Mouse (Mus musculus) cerebellum, adult 8-10 months (tissue): ENCODE results near the gene Trpm3.

Experiments
- DNase-seq: peaks from one replicate; pipeline ENCODE4 v3.0.0; 2022

Trpm3 gene

GRCm38 (mm10) chr19:22503469-22503868 lies 364.6 kb downstream of the Trpm3 start:
- DNase-seq: no peak

GRCm38 (mm10) chr19:22518508-22518907 lies 379.7 kb downstream of the Trpm3 start:
- DNase-seq: no peak

GRCm38 (mm10) chr19:22527944-22528343 lies 389.1 kb downstream of the Trpm3 start:
- DNase-seq: no peak

GRCm38 (mm10) chr19:22542990-22543709 lies 404.3 kb downstream of the Trpm3 start:
- DNase-seq: no peak

GRCm38 (mm10) chr19:22552179-22552578 lies 413.3 kb downstream of the Trpm3 start:
- peak; percentile 79 for DNase-seq

GRCm38 (mm10) chr19:22554421-22554941 lies 415.6 kb downstream of the Trpm3 start:
- peak; percentile 80 for DNase-seq

- DNase-seq: no peak
Observed at GRCm38 (mm10) chr19:22572396-22572795, 433.6 kb downstream of the Trpm3 start.

GRCm38 (mm10) chr19:22572849-22573248 lies 434.0 kb downstream of the Trpm3 start:
- no peak for DNase-seq

GRCm38 (mm10) chr19:22582120-22582745 lies 443.4 kb downstream of the Trpm3 start:
- DNase-seq: no peak

GRCm38 (mm10) chr19:22594492-22594891 lies 455.6 kb downstream of the Trpm3 start:
- DNase-seq: no peak

- no peak for DNase-seq
Observed at GRCm38 (mm10) chr19:22595246-22595645, 456.4 kb downstream of the Trpm3 start.

GRCm38 (mm10) chr19:22596715-22597114 lies 457.9 kb downstream of the Trpm3 start:
- DNase-seq: peak; percentile 35

GRCm38 (mm10) chr19:22604322-22604721 lies 465.5 kb downstream of the Trpm3 start:
- DNase-seq: peak; percentile 43

- no peak for DNase-seq
Observed at GRCm38 (mm10) chr19:22607985-22608684, 469.3 kb downstream of the Trpm3 start.

GRCm38 (mm10) chr19:22611621-22612020 lies 472.8 kb downstream of the Trpm3 start:
- no peak for DNase-seq

- DNase-seq: no peak
Observed at GRCm38 (mm10) chr19:22615367-22615766, 476.5 kb downstream of the Trpm3 start.

GRCm38 (mm10) chr19:22624801-22625513 lies 486.1 kb downstream of the Trpm3 start:
- DNase-seq: no peak

- DNase-seq: no peak
Observed at GRCm38 (mm10) chr19:22628878-22629277, 490.0 kb downstream of the Trpm3 start.

- DNase-seq: peak; percentile 55
Observed at GRCm38 (mm10) chr19:22631316-22631715, 492.5 kb downstream of the Trpm3 start.

- DNase-seq: no peak
Observed at GRCm38 (mm10) chr19:22635635-22636034, 496.8 kb downstream of the Trpm3 start.

- DNase-seq: no peak
Observed at GRCm38 (mm10) chr19:22637786-22638185, 498.9 kb downstream of the Trpm3 start.

GRCm38 (mm10) chr19:22638394-22638954 lies 499.6 kb downstream of the Trpm3 start:
- DNase-seq: peak; percentile 68

- no peak for DNase-seq
Observed at GRCm38 (mm10) chr19:22642124-22642523, 503.3 kb downstream of the Trpm3 start.
